Mouse (Mus musculus): ENCODE data around the gene Abca6.

The Abca6 gene

DNA sequence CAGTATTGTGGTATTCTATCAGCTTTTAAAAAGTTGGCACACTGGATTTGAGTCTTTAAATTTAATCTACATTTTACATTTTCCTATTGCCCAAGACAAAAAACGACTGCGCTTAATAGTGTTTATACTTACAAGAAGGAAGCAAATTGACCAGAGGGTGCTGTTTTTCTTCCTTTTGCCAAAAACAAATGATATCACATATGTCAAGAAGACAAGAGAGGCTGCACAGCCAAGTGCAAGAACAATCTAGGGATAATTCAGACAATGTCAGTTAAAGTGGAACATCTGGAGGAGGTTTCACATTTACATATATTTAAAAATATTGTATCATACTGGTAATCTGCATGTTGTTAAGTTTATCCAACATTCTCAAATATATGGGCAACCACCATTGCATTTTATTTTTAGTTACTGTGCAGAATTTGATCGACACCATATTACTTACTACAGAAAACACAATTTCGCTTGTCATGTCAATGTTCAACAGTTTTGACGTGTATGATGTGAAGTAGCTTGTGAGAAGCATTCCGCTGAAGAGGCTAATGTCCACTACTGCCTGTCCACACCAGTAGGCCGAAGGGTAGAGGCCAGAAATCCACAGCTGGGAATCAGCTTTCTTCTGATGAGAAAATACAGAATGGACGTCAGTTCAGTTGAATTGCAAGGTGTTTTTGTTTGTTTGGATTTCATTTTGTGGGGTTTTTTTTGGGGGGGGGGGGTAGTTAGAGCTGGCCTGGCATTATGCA, 54.8 kb downstream of the Abca6 start:
- DNase-seq (ENCODE audit: low read depth), result no peak

DNA sequence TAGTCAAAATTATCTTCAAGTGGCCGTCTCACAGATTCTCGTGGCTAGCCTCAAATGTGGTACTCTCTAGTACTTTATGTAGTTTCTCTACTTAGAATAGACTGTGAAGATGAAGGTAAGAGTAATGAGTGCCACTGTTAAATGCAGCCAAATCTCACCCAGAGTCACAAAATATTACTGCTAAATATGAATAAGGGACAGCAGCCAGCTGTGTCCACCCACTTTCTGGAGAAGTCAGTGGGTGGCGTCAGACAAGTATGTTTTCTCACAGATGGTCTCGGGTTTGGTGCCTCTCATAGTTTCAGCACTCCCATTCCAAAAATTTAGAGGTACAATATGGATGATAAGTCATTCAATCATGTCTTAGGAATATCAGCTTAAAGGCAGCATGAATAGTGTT, 56.3 kb downstream of the Abca6 start:
- DNase-seq (ENCODE audit: low read depth), result no peak

DNA sequence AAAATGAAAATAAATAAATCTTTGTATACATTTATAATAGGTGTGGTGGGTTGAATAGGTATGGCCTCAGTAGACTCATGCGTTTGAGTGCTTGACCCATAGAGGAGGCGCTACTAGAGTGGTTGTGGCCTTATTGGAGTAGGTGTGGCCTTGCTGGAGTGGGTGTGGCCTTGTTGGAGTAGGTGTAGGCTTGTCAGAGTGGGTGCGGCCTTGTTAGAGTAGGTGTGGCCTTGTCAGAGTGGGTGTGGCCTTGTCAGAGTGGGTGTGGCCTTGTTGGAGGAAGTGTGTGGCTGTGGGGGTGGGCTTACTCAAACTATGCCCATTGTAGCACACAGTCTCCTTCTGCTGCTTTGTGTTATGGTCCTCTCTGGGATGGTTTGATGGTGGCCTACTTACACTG, 80.4 kb downstream of the Abca6 start:
- no peak for DNase-seq (ENCODE audit: low read depth)

DNA sequence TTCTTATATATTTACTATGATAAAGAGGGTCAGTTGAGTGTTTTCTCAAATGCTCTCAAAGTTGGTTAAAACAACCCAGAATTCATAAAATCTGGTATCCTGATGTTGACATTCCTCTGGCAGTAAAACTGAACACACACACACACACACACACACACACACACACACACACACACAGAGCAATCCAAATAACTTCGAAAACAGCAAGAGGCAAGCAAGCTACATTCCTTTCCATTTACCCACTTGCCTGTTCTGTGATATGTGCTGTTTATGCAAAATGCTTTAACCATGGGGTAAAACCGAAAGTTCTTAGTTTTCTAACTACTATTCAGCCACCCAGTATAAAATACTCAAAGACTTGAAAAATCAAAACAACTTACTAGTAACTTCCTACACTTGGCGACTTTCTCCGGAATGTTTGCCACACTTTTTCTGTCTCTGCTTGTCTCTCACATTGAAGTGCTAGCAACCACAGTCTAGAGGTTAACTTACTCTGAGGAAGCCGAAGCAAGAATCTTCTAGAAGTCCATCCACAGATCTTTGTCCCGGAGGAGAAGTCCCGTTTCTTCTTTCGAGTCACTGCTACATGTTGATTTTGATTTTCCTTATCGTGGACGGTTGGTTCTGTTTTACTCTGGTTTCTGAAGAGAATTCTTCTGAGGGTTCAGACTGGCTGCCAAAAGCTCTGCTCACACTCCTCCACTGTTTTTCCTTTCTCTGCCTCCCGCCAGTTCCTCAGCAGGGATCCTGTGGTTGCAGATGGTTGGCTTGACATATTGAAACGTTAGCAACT, 83.9 kb downstream of the Abca6 start, which contains the start of gene Abca9:
Gene Abca9, minus strand, starts transcription at position 738 of the 793 bp plus-strand sequence.
- DNase-seq (ENCODE audit: low read depth), result no peak

DNA sequence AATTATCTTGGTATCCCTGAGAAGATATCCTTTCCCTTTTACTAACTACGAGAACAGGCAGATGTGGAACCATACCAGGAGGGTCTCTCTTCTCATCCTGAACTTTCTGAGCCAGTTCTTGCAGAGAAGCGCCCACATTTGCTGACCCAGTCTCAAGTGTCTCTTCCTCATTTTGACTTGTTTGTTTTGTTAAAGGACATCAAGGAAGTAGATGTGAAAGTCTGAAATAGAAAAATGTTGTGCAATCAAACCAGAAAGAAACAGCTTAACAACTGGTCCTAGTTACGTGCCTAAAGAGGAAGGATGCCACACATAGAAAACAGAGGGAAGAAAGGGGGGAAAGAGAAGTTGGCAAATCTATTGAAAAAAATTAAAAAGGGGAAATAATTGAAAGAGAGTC, 85.8 kb downstream of the Abca6 start:
- no peak for DNase-seq (ENCODE audit: low read depth)

DNA sequence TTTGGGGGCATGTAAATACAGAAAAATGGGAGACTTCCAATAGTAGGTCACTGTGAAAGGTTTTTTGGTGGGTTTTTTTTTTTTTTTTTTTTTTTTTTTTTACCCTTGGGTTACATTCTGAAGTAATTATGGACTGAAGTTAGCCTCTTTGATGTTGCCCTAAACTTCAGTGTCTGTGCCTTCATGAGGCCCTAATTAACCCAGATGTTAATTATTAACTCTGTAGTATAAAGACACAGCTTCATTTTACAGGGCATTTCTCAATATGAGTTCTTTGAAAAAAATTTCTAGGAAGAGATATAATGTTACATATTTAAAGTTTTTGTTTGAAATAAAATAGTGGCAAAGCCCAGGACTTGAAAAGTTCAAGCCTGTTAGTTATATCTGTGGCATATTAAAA, 86.2 kb downstream of the Abca6 start:
- no peak for DNase-seq (ENCODE audit: low read depth)

DNA sequence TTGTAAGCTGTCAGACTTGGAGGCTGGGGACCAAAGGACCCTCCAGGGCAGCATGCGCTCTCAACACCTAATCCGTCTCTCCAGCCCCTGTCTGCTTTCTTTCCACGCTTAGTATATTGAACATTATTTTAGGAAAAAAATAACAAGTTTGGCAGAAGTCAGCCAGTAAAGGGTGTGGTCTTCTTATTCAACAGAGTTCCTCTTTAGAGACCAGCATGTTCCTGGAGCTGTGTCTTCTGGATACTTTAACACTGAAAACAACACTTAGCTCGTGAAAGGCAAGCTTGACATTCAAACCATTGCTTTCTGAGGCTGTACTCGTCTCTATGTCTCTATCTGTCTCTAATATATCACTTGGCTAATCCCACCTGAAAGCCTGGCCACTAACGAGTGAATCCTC, 94.5 kb downstream of the Abca6 start:
- DNase-seq (ENCODE audit: low read depth), result no peak

DNA sequence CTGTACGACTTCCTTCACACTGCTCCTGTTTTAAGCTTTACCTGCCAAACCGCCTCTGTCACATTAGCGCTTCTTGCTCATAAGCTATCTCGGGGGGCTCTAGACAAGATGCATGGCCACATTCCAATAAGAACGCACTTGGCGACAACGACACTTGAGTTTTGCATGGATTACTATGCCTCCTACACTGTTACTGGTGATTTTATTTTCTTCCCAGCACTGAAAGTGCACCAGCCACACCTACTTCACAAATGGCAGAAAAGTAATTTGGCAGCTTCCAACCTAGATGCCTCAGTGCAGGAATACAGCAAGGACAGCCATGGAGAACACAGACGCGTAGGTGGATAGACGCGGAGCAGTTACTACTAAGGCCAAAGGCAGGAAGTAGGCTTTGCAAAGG, 95.6 kb downstream of the Abca6 start:
- no peak for DNase-seq (ENCODE audit: low read depth)

DNA sequence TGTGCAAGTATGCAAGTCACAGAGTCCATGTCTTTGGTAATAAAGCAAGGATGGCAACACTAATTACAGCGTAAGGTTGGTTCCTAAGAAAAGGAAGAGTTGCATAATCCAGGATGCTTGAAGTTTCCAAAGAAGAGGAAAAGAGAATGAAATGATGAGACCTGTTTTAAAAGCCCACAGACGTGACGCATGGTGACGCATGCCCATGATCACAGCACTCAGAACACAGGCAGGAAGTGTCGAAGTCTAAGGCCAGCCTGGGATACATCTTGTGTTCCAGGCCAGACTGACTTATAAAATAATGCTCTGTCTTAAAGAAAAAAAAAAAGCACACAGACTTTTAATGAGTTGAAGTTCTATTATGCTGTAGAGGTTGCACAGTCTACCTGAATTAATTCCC, 103.9 kb downstream of the Abca6 start:
- no peak for DNase-seq (ENCODE audit: low read depth)

DNA sequence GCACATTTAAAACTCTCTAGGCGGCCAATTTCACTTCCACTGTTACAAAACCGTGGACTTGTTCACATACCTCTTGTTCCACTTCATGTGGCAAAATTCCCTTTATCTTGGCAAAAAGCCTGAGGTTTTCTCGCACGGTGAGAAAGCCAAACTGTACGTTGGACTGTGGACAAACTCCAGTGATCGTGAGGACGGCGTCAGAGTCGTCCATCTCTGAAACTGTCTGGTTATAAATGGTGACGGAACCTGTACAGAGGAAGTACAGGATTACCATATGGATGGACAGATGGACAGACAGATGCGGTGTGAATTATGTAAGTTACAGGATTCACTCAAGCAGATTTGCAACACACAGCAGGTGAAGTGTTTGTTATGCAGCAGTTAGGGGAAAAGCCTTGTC, 106.2 kb downstream of the Abca6 start:
- no peak for DNase-seq (ENCODE audit: low read depth)

DNA sequence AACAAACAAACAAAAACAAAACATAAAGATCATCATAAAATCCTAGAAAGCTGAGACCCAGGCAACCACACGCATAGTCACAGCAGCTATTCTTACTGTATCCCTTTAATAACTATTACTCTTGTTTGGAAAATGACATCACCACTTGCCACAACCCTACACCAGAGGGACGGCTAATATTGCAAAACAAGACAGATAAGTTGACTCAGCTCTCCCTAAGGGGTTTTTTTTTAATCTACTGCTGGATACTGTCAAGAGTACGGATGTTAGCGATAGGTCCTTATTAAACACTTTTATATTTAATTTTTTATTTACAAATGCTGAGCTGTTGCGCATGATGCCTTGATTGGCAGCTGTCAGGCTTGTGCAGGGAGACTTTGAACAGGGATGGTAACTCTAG, 120.8 kb downstream of the Abca6 start:
- no peak for DNase-seq (ENCODE audit: low read depth)

Data from induced T-regulatory cell, adult 2 months (primary cell).